7 mouse cellular contexts compared by ENCODE assay signal in the genomic region with DNA sequence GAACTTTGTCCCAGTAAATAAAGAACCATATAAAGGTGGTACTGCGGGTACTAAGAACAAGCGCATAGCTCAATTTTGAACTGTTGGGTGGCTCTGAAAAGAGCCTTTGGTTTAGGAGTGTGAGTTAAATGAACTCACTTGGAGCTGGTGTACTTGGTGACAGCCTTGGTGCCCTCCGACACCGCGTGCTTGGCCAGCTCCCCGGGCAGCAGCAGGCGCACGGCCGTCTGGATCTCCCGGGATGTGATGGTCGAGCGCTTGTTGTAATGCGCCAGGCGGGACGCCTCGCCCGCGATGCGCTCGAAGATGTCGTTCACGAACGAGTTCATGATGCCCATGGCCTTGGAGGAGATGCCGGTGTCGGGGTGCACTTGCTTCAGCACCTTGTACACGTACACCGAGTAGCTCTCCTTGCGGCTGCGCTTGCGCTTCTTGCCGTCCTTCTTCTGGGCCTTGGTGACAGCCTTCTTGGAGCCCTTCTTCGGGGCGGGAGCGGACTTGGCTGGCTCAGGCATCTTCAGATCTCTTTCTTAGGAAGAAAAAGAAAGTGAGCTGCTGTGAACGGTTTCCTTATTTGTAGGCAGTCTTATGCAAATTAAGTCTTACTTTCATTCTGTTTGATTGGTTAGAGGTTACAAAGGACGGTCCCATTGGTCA. TPM values are rescaled to one million over a fixed set of nuclear protein-coding genes. Genes with fewer than 3 reads are reported as not detected.
DNase-seq lines count a peak whose midpoint lies in the region; ATAC-seq lines count a peak whose summit lies in the region.
"Not testable (repeated sequence)": the region's sequence is repeated elsewhere in the genome, so short reads cannot be mapped to it uniquely, and the experiment has no call there.

No protein-coding gene starts in this region.

- DNase-seq in adrenal gland, postnatal 10 days, result peak; percentile 64
- peak; percentile 87 for DNase-seq in heart, adult 18-20 months
- peak; percentile 65 for DNase-seq in kidney, adult 18-20 months
- peak; percentile 70 for DNase-seq in limb, embryonic 10.5 days (ENCODE audit: low spot score)
- DNase-seq in skeletal muscle tissue, adult 2 months (ENCODE audit: low read depth, low spot score), result peak; percentile 93

- H3K9ac ChIP-seq in embryonic facial prominence, embryonic 12.5 days, result peak overlapping the region; percentile 66
- peak overlapping the region; percentile 62 for H3K9ac ChIP-seq in midbrain, embryonic 12.5 days (replicated peaks)

- peak overlapping the region; percentile 45 for H3K4me3 ChIP-seq in embryonic facial prominence, embryonic 12.5 days
- peak overlapping the region; percentile 54 for H3K4me3 ChIP-seq in limb, embryonic 10.5 days
- H3K4me3 ChIP-seq in midbrain, embryonic 12.5 days, result peak overlapping the region; percentile 48

- H3K9me3 ChIP-seq in embryonic facial prominence, embryonic 12.5 days; limb, embryonic 10.5 days (replicated peaks); midbrain, embryonic 12.5 days: not testable (repeated sequence)

- 0% methylated on average over 29 of the region's 36 CpGs for WGBS in embryonic facial prominence, embryonic 12.5 days
- WGBS in limb, embryonic 10.5 days, result under 1% methylated on average over 34 of the region's 36 CpGs
- under 1% methylated on average over 27 of the region's 36 CpGs for WGBS in midbrain, embryonic 12.5 days

- H3K27ac ChIP-seq in embryonic facial prominence, embryonic 12.5 days, result peak overlapping the region; percentile 98
- peak overlapping the region; percentile 95 for H3K27ac ChIP-seq in limb, embryonic 10.5 days
- H3K27ac ChIP-seq in midbrain, embryonic 12.5 days (replicated peaks), result peak overlapping the region; percentile 95

- ATAC-seq in embryonic facial prominence, embryonic 12.5 days (ENCODE audit: insufficient number of reproducible peaks, insufficient read depth, low FRiP score, low TSS enrichment), result peak; percentile 88
- peak; percentile 84 for ATAC-seq in midbrain, embryonic 12.5 days (ENCODE audit: low FRiP score, low read depth)

- H3K36me3 ChIP-seq in embryonic facial prominence, embryonic 12.5 days; limb, embryonic 10.5 days; midbrain, embryonic 12.5 days: not testable (repeated sequence)

- peak overlapping the region; percentile 74 for H3K4me2 ChIP-seq in embryonic facial prominence, embryonic 12.5 days (replicated peaks)
- peak overlapping the region; percentile 77 for H3K4me2 ChIP-seq in midbrain, embryonic 12.5 days (replicated peaks)

- H3K4me1 ChIP-seq in embryonic facial prominence, embryonic 12.5 days, result peaks cover 24% of the 10 kb centered on the region
- H3K4me1 ChIP-seq in limb, embryonic 10.5 days, result peaks cover 37% of the 10 kb centered on the region
- peaks cover 34% of the 10 kb centered on the region for H3K4me1 ChIP-seq in midbrain, embryonic 12.5 days

- H3K27me3 ChIP-seq in embryonic facial prominence, embryonic 12.5 days; limb, embryonic 10.5 days (ENCODE audit: low read depth, poor library complexity, severe bottlenecking); midbrain, embryonic 12.5 days: not testable (repeated sequence)

RNA-seq across cellular contexts. Expression of a gene that starts 4.2 kb away (rescaled TPM):
- total RNA-seq in adrenal gland, postnatal 10 days (2021), result 100 to 1,000 TPM; 294 to 310 TPM
- 123 and 126 TPM in 2 replicates for polyA plus RNA-seq in embryonic facial prominence, embryonic 12.5 days (2016; fragmentation: Nextera tagmentation; extraction: Ambion mirVana)
- total RNA-seq in heart, adult 18-20 months (2021), result 10 to 100 TPM; 51.2 to 52.9 TPM
- polyA plus RNA-seq in limb, embryonic 10.5 days (2016; fragmentation: Nextera tagmentation; extraction: Ambion mirVana), result 109 and 120 TPM in 2 replicates
- 109 and 113 TPM in 2 replicates for polyA plus RNA-seq in midbrain, embryonic 12.5 days (2016; fragmentation: Nextera tagmentation; extraction: Ambion mirVana)

RNA-seq across cellular contexts. Expression of a gene that starts 10.0 kb away (rescaled TPM):
- 10 to 100 TPM; 38.0 to 43.5 TPM for total RNA-seq in adrenal gland, postnatal 10 days (2021)
- polyA plus RNA-seq in embryonic facial prominence, embryonic 12.5 days (2016; fragmentation: Nextera tagmentation; extraction: Ambion mirVana), result 5.5 and 7.0 TPM in 2 replicates
- total RNA-seq in heart, adult 18-20 months (2021), result 1 to 10 TPM; 2.4 to 2.5 TPM
- 7.7 and 9.6 TPM in 2 replicates for polyA plus RNA-seq in limb, embryonic 10.5 days (2016; fragmentation: Nextera tagmentation; extraction: Ambion mirVana)
- polyA plus RNA-seq in midbrain, embryonic 12.5 days (2016; fragmentation: Nextera tagmentation; extraction: Ambion mirVana), result 4.6 and 5.4 TPM in 2 replicates

RNA-seq across cellular contexts. Expression of a gene that starts 11.4 kb away (rescaled TPM):
- 10 to 100 TPM; 47.4 to 49.2 TPM for total RNA-seq in adrenal gland, postnatal 10 days (2021)
- polyA plus RNA-seq in embryonic facial prominence, embryonic 12.5 days (2016; fragmentation: Nextera tagmentation; extraction: Ambion mirVana), result 2.0 and 3.6 TPM in 2 replicates
- total RNA-seq in heart, adult 18-20 months (2021), result 1 to 10 TPM; 2.0 to 4.1 TPM
- 1.3 and 3.9 TPM in 2 replicates for polyA plus RNA-seq in limb, embryonic 10.5 days (2016; fragmentation: Nextera tagmentation; extraction: Ambion mirVana)
- 1.8 and 2.5 TPM in 2 replicates for polyA plus RNA-seq in midbrain, embryonic 12.5 days (2016; fragmentation: Nextera tagmentation; extraction: Ambion mirVana)

RNA-seq across cellular contexts. Expression of a gene that starts 11.6 kb away (rescaled TPM):
- total RNA-seq in adrenal gland, postnatal 10 days (2021), result 100 to 1,000 TPM; 168 to 215 TPM
- 10.7 and 11.9 TPM in 2 replicates for polyA plus RNA-seq in embryonic facial prominence, embryonic 12.5 days (2016; fragmentation: Nextera tagmentation; extraction: Ambion mirVana)
- total RNA-seq in heart, adult 18-20 months (2021), result 10 to 100 TPM; 10.2 to 10.9 TPM
- 2.4 and 3.5 TPM in 2 replicates for polyA plus RNA-seq in limb, embryonic 10.5 days (2016; fragmentation: Nextera tagmentation; extraction: Ambion mirVana)
- 4.5 and 5.1 TPM in 2 replicates for polyA plus RNA-seq in midbrain, embryonic 12.5 days (2016; fragmentation: Nextera tagmentation; extraction: Ambion mirVana)

RNA-seq across cellular contexts. Expression of a gene that starts 14.4 kb away (rescaled TPM):
- 100 to 1,000 TPM; 395 to 462 TPM for total RNA-seq in adrenal gland, postnatal 10 days (2021)
- polyA plus RNA-seq in embryonic facial prominence, embryonic 12.5 days (2016; fragmentation: Nextera tagmentation; extraction: Ambion mirVana), result 11.4 and 15.7 TPM in 2 replicates
- total RNA-seq in heart, adult 18-20 months (2021), result 10 to 100 TPM; 18.2 to 25.6 TPM
- 7.3 and 8.1 TPM in 2 replicates for polyA plus RNA-seq in limb, embryonic 10.5 days (2016; fragmentation: Nextera tagmentation; extraction: Ambion mirVana)
- 13.0 and 13.8 TPM in 2 replicates for polyA plus RNA-seq in midbrain, embryonic 12.5 days (2016; fragmentation: Nextera tagmentation; extraction: Ambion mirVana)

Comparison
In these comparisons a context has a peak if more than half of its experiments do, and no peak if none do; other contexts are left out.
1. Peak in every context shown above with its lines: DNase-seq, ATAC-seq, H3K4me3 ChIP-seq and H3K27ac ChIP-seq.